Mouse (Mus musculus) thymus, postnatal 36 days (tissue): Measurements from ENCODE around the gene Itga7.
"Not testable (repeated sequence)": the region's sequence is repeated elsewhere in the genome, so short reads cannot be mapped to it uniquely, and the experiment has no call there.

Experiments used
- DNase-seq, 2 experiments: peaks; one replicate each; pipeline ENCODE4 v3.0.0; 2022; ENCODE audit warnings: mixed read lengths in 2 of 2

The Itga7 gene

DNA sequence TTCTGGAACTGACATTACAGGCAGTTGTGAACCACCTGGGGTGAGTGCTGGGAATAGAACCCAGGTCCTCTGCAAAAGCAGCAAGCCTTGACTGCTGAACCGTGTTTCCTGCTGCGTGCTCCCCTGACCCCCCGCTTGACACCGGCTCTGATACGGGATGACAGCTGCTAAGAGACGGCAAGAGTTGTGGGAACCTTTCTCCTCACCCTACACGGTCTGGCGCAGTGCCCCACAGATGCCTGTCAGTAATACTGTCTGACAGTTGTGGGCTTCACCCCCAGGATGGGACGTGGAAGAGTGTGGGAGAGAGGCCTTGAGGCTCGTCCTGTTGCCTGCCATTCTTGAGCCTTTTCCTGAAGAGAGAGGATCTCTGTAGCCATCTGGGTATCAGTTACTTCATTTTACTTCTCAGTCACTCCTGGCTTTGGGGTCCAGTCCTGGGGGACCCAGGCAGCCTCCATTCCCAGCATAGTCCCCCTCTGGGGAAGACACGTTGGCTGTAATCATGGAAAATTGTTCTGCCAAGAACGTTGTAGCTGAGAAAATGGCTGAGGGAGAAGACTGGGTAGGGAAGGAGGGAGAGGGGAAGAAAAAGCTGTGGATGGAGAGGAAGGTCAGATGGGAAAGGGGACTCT lies 4.3 kb downstream of the Itga7 start:
- DNase-seq: no peak

GRCm38 (mm10) chr10:128938457-128938856 lies 4.8 kb downstream of the Itga7 start:
- no peak for DNase-seq

DNA sequence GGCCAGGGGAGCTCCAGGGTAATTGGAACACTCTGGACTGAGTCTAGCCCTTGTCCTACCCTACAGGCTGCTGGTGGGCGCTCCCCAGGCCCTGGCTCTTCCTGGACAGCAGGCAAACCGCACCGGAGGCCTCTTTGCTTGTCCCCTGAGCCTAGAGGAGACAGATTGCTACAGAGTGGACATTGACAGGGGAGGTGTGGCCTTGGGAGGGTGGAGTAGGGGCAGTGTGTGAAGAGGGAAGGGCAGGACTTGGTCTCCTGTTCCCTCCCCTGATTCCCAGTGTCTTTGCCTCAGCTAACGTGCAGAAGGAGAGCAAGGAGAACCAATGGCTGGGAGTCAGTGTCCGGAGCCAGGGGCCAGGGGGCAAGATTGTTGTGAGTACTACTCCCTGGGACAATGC lies 5.4 kb downstream of the Itga7 start:
- DNase-seq: no peak

DNA sequence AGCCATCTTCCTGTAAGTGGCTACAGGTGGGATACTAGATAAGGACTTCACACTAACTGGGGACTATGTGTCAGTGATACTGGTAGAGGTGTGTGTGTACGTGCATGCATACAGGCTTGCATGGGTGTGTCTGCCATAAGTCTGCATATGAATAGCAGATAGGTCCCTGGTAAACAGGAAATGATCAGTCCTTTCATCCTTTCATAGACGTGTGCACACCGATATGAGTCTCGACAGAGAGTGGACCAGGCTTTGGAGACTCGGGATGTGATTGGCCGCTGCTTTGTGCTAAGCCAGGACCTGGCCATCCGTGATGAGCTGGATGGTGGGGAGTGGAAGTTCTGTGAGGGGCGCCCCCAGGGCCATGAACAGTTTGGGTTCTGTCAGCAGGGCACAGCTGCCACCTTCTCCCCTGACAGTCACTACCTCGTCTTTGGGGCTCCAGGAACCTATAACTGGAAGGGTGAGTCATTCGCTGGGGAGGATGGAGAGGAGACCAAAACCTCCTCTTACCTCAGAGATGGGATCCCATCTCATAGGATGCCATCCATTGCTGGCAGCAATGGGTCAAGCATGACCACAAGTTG lies 7.0 kb downstream of the Itga7 start:
- DNase-seq: no peak

- peak in 1 of 2 experiments; percentile 12 for DNase-seq
Measured at GRCm38 (mm10) chr10:128945675-128946074, 12.1 kb downstream of the Itga7 start.

DNA sequence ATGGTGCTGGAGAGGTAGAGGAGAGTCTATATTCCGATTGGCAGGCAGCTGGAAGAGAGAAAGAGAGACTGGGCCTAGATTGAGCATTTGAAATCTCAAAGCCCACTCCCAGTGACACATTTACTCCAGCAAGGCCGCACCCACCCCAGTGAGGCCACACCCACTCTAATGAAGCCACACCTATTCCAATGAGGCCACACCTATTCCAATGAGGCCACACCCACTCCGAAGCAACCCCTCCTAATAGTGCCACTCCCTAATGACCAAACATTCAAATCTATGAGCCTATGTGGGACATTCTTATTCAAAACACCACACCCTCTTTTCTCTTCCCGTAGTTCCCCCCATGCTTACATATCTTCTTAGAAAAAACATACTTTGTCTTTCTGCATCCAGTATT lies 13.9 kb downstream of the Itga7 start:
- DNase-seq: no peak

GRCm38 (mm10) chr10:128950208-128950887 lies 16.7 kb downstream of the Itga7 start:
- DNase-seq: no peak

GRCm38 (mm10) chr10:128958340-128958739 lies 24.7 kb downstream of the Itga7 start:
- DNase-seq: no peak

DNA sequence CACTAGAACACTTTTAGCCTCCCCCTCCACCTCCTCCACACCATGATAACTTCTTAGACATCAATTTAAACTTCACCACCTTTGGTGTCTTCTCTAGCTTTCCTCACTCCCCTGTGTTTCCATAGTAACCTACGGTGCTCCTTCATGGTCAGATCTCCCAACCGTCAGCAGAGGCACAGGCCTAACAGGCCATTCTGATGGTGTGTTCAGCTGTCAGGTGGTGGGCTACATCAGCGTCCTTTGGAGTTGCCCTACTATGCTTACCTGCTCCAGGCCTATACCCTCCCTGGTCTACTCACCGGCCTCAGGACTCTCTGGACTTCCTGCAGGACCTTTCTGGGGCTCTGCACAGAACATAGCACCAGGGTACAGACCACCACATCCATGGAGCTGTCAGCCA lies 26.5 kb downstream of the Itga7 start:
- DNase-seq: no peak

DNA sequence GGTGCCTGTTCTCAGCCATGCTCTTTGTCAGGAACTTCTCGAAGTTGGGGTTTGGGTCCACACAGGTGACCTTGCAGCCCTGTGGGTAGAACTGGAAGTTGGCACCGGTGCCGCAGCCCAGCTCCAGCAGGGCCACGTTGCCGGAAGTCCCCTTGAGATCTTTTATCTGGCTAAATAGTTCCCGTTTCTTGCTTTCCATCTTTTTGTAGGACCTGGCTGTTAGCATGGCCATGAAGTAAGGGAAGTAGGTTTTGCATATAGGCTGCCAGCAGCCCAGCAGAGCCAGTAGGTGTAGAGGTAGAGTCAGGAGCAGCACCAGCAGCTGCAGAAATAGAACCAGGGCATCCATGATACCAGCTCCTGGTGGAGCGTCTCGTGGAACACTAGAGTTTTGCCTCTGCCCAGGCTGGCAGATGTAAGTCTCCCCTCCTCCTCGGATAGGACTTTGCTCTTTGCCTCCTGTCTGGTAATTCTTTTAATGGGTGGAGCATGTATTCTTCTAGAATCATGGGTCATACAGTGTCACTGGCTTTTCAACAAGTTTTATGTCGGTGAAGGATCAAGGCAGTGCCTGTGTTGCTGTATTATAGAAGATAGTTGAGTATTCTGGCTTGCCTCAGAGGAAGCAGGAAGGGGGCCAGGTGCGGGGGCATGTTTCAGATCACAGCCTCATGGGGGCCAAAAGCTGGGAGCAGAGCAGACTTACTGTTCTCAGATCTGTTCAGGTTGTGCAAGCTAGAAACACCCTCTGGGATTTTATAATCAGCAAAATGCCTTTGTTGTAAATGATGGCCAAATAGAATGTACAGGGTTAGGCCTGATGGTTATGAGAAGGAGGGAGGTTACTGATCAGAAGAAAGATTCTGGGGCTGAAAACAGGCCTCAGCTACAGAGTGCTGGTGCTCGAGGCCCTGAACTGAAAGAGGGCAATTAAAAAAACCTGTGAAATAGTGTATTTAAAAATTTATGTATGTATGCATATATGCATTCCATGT lies 27.3 kb downstream of the Itga7 start, which contains the start of gene Mettl7b:
Mettl7b (minus strand) TSS at position 399 of the 995 bp plus-strand sequence.
- DNase-seq: peak; percentile 65 to 76

DNA sequence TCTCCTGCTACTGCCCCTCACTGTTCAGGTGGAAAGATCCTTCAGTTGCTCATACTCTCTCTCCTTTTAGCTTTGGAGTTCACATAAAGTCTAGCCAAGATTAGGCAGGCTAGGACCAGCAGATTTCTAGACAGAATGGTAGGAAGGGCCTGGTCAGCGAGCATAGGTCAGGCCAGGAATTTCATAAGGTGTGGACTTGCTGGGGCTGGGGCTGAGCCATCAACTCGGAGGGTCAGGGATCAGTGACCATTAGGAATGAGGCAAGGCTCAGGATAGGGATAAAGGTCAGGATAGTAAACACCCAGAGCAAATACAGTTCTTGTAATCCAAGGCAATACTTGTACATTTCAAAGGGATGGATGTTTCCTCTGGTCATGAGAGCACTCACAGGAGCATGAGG lies 31.3 kb downstream of the Itga7 start:
- no peak for DNase-seq

DNA sequence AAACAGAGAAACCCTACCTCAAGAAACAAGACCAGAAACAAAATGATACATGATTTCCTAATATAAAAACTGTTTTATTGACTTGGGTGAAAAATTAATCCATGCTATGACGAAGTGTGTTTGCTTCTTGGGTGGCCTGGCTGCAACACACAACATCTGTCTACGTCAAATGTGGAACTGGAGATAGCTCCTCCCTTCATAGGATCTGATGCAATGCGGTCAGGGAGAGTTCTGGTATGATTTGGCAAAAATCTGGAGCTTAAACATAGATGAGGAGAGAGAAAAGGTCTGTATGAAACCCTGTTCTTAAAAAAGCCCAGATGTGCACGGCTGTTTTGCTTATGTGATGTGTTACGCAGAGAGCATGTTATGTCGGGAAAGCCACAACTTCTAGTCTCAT lies 32.3 kb downstream of the Itga7 start:
- DNase-seq: no peak

DNA sequence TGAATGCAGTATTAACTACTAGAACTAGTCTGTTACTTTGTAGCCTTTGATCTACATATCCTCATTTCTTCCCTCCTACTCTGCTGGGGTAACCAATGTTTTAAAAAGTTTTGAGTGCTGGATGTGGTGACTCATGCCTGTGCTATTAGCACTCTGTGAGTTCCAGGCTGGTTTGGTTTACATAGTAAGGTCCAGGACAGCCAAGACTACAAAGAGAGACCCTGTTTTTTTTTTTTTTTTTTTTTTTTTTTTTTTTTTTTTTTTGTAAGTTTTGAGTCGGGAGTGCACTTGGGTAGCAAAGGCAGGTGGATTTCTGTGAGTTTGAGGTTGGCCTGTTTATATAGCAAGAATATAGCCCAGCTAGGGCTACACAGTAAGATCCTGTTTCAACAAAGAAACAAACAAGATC lies 34.7 kb downstream of the Itga7 start:
- no peak for DNase-seq

GRCm38 (mm10) chr10:128970740-128971250 lies 37.2 kb downstream of the Itga7 start:
- DNase-seq: no peak

GRCm38 (mm10) chr10:128972841-128973240 lies 39.2 kb downstream of the Itga7 start:
- no peak for DNase-seq

DNA sequence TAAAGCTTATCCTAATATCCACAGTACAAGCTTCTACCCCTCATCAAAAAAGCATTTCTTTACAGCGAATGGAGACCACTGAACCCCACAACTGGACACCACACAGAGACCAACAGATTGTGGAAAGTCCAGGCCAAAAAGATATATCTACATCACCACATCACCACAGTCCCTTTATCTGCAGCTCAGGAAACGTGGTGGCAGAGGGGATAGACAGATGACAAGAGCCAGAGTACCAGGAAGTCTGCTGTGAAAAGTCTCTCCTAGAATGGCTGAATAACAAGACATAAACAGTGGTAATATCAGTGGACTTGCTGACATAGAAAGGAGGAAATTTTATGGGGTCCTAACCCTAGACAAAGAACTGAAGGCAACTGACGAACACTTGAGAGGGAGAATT lies 42.8 kb downstream of the Itga7 start:
- DNase-seq: no peak

- peak; percentile 43 to 52 for DNase-seq
Measured at GRCm38 (mm10) chr10:128977522-128978114, 44.0 kb downstream of the Itga7 start.

- DNase-seq: no peak
Measured at GRCm38 (mm10) chr10:128980644-128981365, 47.2 kb downstream of the Itga7 start.

DNA sequence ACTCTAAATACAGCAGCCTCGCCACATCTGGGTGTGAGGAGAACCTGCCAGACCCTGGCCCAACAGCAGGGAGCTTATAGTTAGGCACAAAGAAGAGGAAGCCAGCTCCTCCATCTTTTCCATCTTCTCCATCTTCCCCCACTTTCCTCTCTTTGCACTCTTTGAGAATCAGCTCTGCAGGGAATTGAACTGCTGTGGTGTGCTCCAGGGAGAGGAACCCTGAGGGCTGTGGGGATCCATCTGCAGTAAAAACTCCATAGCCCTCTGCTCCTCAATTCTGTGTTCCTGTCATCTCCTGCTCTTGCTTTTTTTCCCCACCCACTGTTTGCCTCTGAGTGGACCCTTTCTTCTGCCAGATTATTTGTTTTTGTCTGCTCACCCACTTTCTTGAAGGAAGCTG lies 55.5 kb downstream of the Itga7 start, which contains the start of gene Olfr9:
Olfr9 (plus strand) TSS at position 301 of the 400 bp plus-strand sequence.
- not testable (repeated sequence) for DNase-seq

GRCm38 (mm10) chr10:128990129-128990850 lies 56.7 kb downstream of the Itga7 start:
- peak; percentile 6 to 10 for DNase-seq

DNA sequence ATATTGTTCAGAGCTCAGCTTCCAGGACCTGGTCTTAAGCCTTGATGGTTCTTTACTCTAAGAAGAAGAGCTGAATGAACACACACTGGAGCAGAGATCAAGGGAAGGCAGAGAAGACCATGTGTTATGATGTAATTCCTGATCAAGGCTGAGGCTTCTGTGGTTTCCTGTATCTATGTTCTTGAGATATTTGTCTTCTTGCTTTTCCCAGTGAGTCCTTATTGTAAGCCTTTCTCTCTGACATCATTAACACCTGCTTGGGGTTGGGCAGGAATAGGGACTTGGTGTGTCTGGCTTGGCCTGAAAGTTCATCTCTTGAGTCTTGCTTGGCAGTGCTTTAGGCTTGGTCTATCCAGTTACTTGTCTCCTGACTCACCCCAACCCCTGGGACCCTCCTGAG lies 57.4 kb downstream of the Itga7 start:
- peak; percentile 39 to 49 for DNase-seq
